In genomic region chr17:67966853-67967540, GRCm38 (mm10) we compare ENCODE assay signal across 16 mouse cellular contexts. TPM values are rescaled to one million over a fixed set of nuclear protein-coding genes. Genes with fewer than 3 reads are reported as not detected.
"Had no signal": no experiment of that assay in that cellular context is flagged by ENCODE, and none has a peak within 500 bp of the region (broad histone marks: within the 10 kb centered on the region; RNA-seq: fewer than 3 reads in every experiment).

No protein-coding gene starts in this region.

- H3K4me3 ChIP-seq: midbrain, embryonic 12.5 days; neural tube, embryonic 12.5 days; stomach, embryonic 15.5 days had no signal

- H3K4me1 ChIP-seq: megakaryocyte, embryonic 14.5 days; midbrain, embryonic 12.5 days; neural tube, embryonic 12.5 days; stomach, embryonic 15.5 days had no signal

- H3K27ac ChIP-seq: macrophage; midbrain, embryonic 12.5 days; neural tube, embryonic 12.5 days; stomach, embryonic 15.5 days; stomach, postnatal 0 days had no signal

- H3K9me3 ChIP-seq: midbrain, embryonic 12.5 days; neural tube, embryonic 12.5 days; stomach, embryonic 15.5 days had no signal

- ATAC-seq: liver, postnatal 0 days; midbrain, embryonic 16.5 days had no signal

- H3K9ac ChIP-seq: liver, postnatal 0 days; midbrain, embryonic 12.5 days; neural tube, embryonic 12.5 days; stomach, embryonic 15.5 days had no signal

- DNase-seq: liver, postnatal 0 days; lung, adult 2 months; lung, postnatal 10 days; midbrain, embryonic 14.5 days; right cerebral cortex, postnatal 14 days; thymus, adult 2 months; thymus, postnatal 25 days; thymus, postnatal 4 days had no signal

- H3K4me2 ChIP-seq: midbrain, embryonic 12.5 days; neural tube, embryonic 12.5 days; stomach, embryonic 15.5 days had no signal

- H3K36me3 ChIP-seq: midbrain, embryonic 12.5 days; neural tube, embryonic 12.5 days; stomach, embryonic 15.5 days had no signal

- H3K27me3 ChIP-seq: megakaryocyte, embryonic 14.5 days; midbrain, embryonic 12.5 days; neural tube, embryonic 12.5 days; stomach, embryonic 15.5 days had no signal

RNA-seq across cellular contexts. Expression of gene Arhgap28, which starts 36.9 kb away (rescaled TPM):
- total RNA-seq: monocyte, adult 5-6 weeks had no signal
